Mouse (Mus musculus) NIH3T3 (cell line): ENCODE measurements around the gene Nrcam.

Source experiments
- DNase-seq: peaks from one replicate; pipeline ENCODE4 v3.0.0-alpha.2; 2012; ENCODE audit warnings: low read depth

Nrcam gene

GRCm38 (mm10) chr12:44328381-44329315, at the start of gene Nrcam:
TSS of gene Nrcam (plus strand) at chr12:44328885.
- DNase-seq, result no peak

DNA sequence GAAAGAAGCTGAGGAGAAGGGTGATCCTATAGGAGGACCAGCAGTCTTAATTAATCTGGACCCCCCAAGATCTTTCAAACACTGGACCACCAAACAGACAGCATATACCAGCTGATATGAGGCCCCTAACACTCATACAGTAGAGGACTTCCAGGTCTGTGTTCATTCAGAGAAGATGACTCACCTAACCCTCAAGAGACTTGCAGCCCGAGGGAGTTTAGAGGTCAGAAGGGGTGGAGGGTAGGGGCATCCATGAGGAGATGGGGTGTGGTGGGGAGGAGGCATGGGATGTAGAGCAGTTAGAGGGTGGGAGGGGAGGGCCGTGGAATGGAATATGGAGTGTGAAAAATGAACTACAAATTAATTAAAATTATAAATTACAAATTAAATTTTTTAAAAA, 48.5 kb upstream of the Nrcam start:
- peak; percentile 32 for DNase-seq

DNA sequence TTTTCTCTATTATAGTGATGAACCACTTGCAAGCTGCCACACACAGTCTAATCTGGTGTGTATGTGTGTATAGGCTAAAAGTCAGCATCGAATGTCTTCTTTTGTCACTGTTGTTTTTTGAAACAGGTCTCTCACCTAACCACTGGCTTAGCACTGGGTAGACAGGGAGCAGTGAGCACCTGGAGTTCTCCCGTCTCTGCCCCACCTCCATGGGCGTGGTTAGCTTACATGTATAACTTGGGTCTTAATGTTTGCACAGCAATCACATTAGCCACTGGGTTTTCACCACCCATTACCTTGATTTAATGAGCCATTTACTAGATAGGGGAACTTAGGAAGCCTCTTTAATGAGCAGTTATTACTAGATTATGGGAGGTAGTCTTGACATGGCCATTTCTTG, 47.2 kb upstream of the Nrcam start:
- no peak for DNase-seq

GRCm38 (mm10) chr12:44283378-44283777, 45.3 kb upstream of the Nrcam start:
- no peak for DNase-seq

GRCm38 (mm10) chr12:44286992-44287391, 41.7 kb upstream of the Nrcam start:
- DNase-seq, result no peak

DNA sequence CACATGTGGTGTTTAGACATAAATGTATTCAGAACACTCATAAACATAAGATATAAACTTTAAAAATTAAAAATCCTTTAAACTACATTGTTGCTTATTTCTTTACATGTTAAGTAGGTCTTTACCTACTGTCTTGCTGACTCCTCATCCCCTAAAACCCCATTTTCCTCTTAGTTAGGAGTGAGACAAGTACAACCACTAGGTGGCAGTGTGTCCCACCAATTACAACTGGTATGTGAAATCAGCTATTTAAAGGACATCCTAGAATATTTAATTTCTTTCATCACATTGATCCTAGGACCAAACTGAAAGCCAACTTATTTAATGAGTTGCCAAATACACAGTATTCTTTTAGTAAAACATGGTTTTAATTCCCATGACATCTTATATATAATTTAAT, 36.4 kb upstream of the Nrcam start:
- DNase-seq, result peak; percentile 83

DNA sequence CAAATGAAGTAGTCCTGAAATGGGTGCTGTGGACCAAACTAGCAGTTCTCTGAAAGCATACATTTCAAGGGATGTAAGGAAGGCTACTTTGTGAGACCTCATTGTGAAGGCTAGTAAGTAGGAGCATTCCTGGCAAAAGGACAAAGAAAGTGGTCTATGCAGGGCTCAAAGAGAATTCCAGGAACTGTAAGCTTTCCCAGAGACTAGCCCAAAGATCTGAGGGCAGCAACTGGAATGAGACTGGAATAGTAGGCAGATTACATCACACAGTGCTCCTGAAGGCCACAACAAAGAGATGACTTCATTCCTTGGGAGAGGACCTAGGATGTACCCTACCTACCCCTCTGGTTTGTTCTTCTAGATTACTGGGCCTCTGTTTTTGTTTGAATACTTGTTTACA, 27.9 kb upstream of the Nrcam start:
- DNase-seq, result no peak

DNA sequence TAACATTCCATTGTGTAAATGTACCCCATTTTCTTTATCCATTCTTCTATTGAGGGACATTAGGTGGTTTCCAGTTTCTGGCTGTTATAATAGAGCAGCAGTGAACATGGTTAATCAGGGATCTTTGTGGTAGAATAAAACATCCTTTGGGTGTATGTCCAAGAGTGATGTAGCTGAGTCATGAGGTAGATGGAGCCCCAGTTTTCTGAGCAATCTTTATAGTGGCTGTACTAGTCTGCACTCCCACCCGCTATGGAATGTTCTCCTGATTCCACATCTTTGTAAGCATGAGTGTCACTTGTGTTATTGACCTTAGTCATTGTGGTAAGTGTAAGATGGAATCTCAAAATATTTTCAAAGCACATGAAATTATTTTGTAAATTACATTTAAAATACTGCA, 24.7 kb upstream of the Nrcam start:
- no peak for DNase-seq

GRCm38 (mm10) chr12:44304869-44305268, 23.8 kb upstream of the Nrcam start:
- no peak for DNase-seq

GRCm38 (mm10) chr12:44308221-44308620, 20.5 kb upstream of the Nrcam start:
- DNase-seq, result no peak

DNA sequence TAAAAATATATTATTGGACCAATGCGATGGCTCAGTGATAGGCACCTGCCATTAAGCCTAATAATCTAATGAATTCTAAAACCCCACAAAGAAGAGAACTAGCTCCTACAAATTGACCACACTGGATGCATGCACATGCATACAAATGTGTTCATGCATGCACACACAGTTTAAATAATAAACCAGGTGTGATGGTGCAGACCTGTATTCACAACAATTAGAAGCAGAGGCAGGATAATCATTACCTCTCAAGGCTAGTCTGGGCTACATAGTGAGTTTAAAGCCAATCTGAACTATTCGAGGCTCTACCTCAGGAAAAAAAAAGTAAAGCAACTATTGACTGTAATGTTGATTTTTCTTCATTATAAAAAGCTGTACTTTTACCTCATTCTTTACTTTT, 13.5 kb upstream of the Nrcam start:
- DNase-seq, result no peak

DNA sequence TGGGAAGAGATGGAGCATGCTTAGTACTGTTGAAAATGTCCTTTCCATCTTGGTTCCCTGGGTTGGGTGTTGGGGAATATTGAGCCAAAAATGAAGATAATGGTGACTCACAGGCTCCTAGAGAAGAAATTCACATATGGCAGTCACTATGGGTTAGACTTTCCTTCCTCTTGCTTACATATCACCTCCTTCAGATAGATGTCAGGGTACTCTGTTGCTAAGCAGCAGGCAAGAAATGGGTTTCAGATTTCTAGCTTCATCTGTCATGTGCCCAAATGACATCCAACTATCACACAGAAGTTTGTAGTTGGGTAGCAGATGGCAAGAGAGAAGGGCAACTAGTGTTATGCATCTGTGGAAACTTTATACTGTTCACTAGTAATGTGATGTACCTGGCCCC, 3.6 kb upstream of the Nrcam start:
- DNase-seq, result no peak

- DNase-seq, result no peak
Observed at GRCm38 (mm10) chr12:44327452-44327851, 1.2 kb upstream of the Nrcam start.

DNA sequence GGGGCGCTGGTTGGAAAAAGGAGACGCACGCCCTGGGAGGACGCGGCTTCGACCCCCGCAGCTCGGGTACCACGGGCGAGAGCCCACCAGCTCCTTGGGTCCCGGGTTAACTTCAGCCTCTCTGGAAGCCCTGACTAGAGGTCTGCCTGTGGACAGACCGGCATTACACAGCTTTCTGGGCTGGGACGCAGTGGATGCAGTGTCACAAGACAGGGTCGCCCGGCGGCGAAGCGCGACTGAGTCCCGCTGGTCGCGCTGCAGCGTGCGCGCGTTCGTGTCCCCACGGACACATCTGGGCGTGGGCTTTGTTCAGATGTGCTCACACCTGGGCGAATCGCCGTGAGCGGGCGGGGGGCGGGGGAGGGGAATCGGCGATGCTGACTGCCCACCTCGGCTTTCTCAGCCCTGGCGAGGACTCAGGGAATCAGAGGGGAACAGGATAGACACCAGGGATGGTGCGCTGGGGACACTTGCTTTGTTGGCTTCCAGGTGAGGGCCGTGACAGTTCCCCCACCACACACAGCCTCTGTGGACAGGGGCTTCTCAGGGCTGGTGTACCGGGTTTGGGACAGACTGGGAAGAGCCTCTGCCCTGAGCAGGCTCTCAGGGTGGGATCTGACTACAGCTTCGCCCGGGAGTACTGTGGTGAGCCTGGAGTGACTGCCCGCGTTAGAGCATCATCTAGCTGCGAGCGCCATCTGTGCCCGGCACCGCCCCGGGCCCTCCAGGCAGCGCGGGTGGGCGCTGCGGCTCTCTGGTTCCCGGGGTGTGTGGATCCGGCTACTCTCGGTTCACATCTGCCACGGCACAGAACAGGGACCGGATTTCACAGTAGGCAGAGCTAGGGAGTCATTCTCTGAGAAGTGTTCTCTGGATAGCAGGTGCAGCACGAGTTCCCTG, 881 bp downstream of the Nrcam start:
- DNase-seq, result no peak

GRCm38 (mm10) chr12:44330216-44330719, 1.6 kb downstream of the Nrcam start:
- DNase-seq, result no peak

DNA sequence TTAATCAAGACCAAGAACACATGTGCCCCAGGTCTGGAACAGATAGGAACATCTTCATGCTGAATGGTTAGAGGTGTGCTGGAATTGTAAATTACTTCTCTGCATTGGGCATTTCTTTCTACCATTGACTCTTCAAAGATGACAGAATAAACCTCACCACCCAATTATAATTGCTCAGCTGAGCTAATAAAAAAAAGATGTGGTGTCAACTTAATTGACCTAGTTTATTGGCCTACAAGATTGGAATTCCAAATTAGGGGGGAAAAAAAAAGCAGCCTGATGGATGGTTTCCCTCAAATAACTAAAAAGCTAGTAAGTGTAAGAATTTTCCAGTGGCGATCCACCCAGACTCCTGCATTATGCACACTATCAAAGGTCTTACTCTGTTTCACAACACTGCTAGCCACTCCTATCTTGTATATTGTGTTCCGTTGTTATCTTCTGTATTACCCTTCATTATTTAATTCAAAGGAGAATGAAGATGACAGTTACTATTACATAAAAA, 8.5 kb downstream of the Nrcam start:
- no peak for DNase-seq

DNA sequence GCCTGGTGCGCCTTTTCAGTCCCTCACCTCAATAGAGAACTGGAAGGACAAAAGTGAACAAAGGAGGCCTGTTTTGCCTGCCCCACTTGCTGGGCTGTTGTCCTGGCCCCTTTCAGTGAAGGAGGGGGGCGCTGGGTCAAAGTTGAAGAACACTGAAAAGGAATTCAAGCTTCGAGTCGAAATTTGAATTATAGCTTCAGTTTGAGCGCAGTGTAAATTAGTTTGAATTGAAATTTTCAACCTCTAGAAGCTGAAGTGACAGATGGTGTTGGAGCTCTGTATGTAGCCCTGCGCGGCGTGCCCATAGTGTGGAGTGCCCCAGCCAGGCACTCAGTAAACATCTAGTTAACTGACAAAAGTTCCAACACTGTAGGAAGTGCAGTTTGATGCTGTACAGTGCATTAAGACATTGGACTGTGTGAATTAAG, 9.5 kb downstream of the Nrcam start:
- no peak for DNase-seq

- no peak for DNase-seq
Observed at GRCm38 (mm10) chr12:44344075-44344474, 15.4 kb downstream of the Nrcam start.

DNA sequence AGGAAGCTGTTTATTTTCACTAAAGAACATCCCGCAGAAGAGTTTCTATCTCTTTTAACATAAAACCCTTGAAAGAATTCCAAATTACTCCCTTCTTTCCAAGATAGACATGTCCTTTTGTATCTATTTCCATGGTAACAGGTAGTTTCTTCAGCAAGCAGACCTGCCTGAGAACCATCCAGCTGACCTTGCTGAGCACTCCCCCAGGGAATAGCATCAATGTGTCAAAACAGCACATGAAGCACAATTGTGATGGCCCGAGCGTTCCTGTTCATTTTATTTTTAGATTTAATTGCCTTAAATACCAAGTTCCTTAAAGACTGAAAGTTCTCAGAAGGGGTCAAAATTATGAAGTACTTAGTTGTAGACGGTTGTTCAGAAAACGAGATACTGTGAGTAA, 16.6 kb downstream of the Nrcam start:
- no peak for DNase-seq

- DNase-seq, result no peak
Observed at GRCm38 (mm10) chr12:44346143-44346542, 17.5 kb downstream of the Nrcam start.

GRCm38 (mm10) chr12:44355116-44355515, 26.4 kb downstream of the Nrcam start:
- DNase-seq, result peak; percentile 2

GRCm38 (mm10) chr12:44357460-44357859, 28.8 kb downstream of the Nrcam start:
- no peak for DNase-seq
